ENCODE assay signal across 15 mouse cellular contexts in the genomic region with DNA sequence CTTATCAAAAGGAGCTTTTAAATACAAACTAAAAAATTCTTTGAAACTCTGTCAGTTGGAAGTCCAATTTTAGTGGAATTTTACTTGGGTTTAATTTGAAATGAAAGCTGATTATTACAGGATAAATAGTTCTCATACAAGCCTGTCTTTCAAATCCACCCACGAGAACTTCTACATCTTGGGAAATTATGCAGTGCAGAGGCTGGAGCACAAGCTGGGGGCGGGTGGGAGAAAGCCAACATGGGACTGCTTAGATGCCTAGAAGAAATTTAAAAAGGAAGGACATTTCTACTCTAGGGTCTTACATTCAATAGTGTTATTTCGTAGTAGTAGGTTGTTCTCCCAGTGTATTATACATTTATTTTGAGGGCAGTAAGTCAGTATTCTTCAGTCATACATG.
DNase-seq lines count a peak whose midpoint lies in the region.
"Had no signal": no experiment of that assay in that cellular context is flagged by ENCODE, and none has a peak within 500 bp of the region (broad histone marks: within the 10 kb centered on the region; RNA-seq: fewer than 3 reads in every experiment).

No protein-coding gene starts in this region.

- peak; percentile 73 for DNase-seq in right cerebral cortex, adult 18-20 months
- no peak for DNase-seq in right cerebral cortex, postnatal 4 days
- DNase-seq in layer of hippocampus, postnatal 36 days, result peak; percentile 33 to 43
- peak; percentile 66 to 68 for DNase-seq in right cerebral cortex, adult 2 months (ENCODE audit: low spot score in 2 of 2)
- no peak for DNase-seq in testis, postnatal 10 days (ENCODE audit: low spot score)
- no peak for DNase-seq in thymus, postnatal 14 days
- DNase-seq in urinary bladder, adult 2 months (ENCODE audit: low spot score), result no peak
- DNase-seq: cerebellum, adult 8-10 months; gastrocnemius, adult 2 months; heart, adult 11 months; heart, postnatal 14 days; kidney, adult 2 months; kidney, postnatal 14 days; liver; midbrain, embryonic 14.5 days had no signal

Comparison
In these comparisons a context has a peak if more than half of its experiments do, and no peak if none do; other contexts are left out.
1. DNase-seq: peak in right cerebral cortex, adult 18-20 months (single experiment), layer of hippocampus, postnatal 36 days (2 of 2) and right cerebral cortex, adult 2 months (2 of 2); none in right cerebral cortex, postnatal 4 days (single experiment), testis, postnatal 10 days (single experiment), thymus, postnatal 14 days (single experiment) and urinary bladder, adult 2 months (single experiment).